Mouse (Mus musculus) retina, postnatal 1 day (tissue): Measurements from ENCODE around the gene Car14.
A peak's percentile ranks its signal among the peaks of the same experiment; 100 is the strongest.
"Not testable (repeated sequence)": the region's sequence is repeated elsewhere in the genome, so short reads cannot be mapped to it uniquely, and the experiment has no call there.

Experiments used
- DNase-seq: peaks from one replicate; pipeline ENCODE4 v3.0.0-alpha.2; 2012

The Car14 gene

GRCm38 (mm10) chr3:95904568-95904967 lies at the start of gene Car14:
Gene Car14 (minus strand): TSS chr3:95904691.
- DNase-seq, result peak; percentile 42

DNA sequence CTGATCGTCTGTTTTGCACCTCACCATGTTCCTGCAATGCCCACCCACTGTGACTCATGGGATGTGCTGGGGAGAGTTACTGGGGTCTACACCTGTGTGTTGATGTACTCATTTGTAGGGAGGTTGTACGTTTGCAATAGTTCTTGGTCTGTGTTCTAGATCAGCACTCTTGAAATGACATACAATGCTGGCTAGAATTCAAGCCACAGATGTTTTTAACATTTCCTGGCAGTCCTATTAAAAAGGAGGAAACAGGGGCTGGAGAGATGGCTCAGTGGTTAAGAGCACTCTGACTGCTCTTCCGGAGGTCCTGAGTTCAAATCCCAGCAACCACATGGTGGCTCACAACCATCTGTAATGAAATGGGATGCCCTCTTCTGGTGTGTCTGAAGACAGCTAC lies 49.0 kb upstream of the Car14 start:
- DNase-seq, result no peak

GRCm38 (mm10) chr3:95953023-95953422 lies 48.5 kb upstream of the Car14 start:
- peak; percentile 46 for DNase-seq

DNA sequence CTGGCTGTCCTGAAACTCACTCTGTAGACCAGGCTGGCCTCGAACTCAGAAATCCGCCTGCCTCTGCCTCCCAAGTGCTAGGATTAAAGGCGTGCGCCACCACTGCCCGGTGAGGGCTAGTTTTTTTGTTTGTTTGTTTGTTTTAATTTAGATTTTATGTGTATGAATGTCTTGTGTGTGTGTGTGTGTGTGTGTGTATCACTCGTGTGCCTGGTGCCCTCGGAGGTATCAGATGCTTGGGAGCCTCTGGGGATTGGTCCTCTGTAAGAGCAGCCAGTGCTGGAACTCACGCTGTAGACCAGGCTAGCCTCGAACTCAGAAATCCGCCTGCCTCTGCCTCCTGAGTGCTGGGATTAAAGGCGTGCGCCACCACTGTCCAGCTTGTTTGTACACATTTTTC lies 47.1 kb upstream of the Car14 start:
- not testable (repeated sequence) for DNase-seq

DNA sequence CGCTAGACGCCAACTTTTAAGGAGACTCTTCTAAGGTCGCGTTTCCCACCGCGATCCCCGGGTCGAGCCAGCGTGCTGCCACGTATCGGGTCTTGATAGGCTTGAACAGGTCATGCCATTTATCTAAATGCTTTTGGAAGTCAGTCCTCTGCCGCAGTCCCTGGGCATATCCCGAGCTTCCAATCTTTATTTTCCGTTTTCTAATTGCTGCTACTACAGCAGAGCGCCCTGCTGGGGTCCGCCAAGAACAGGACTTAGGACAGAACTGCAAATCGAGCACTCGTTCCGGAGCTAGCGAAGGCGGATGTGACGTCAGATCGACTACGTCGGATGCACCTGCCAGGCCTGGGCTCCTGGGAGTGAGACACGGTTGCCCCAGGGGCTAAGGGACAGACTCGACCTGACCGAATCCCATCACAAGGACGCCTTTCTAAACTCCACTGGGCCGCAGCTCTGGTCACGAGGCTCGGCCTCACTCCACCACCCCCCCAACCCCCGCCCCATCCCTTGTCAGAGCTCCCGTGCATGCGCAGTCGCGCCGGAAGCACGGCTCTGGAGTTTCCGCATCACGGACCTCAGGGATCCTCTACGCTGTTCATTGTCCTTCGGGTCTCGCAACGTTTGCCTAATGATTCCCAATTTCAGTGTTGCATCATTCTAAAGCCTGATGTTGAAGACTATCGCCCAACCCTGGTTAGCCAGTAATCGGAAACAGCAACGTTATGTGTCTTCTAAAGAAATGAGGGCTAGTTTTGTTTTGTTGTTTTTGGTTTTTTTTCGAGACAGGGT lies 46.5 kb upstream of the Car14 start:
- DNase-seq, result peak; percentile 97

- no peak for DNase-seq
These were observed 43.8 kb upstream of the Car14 start for GRCm38 (mm10) chr3:95948325-95948724.

- DNase-seq, result no peak
These were observed 41.3 kb upstream of the Car14 start for GRCm38 (mm10) chr3:95945731-95946240.

DNA sequence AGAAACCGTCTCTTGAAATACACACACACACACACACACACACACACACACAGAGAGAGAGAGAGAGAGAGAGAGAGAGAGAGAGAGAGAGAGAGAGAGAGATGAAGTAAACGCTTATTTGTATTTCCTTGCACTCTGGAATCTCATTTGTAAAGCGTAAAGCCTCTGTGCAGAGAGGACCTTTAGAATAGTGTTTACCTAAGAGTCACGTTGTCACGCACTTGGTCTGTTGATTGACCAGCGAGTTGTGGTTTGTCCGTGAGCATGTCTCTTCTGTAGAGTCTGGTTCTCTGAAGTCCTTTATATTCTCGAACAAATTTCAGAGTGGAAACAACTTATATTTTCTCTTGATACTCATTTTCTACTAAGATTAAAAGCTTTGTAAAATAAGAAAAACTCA lies 40.3 kb upstream of the Car14 start:
- no peak for DNase-seq

- no peak for DNase-seq
These were observed 38.7 kb upstream of the Car14 start for GRCm38 (mm10) chr3:95943226-95943625.

DNA sequence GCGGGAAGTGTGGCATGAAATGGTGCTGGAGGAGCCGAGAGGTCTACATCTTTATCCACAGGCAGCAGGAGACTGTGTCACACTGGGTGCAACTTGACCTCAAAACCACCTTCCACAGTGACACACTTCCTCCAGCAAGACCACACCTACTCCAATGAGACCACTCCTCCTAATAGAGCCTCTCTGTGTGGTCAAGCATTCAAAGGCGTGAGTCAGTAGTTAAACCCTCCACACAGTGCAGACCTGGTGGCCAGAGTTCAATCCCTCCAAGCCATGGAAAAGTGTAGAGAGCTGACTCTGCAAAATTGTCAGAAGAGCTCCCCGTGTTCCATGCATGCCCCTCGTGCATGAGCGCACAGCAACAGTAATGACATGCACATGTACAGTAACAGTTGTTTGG lies 38.3 kb upstream of the Car14 start:
- peak; percentile 46 for DNase-seq

DNA sequence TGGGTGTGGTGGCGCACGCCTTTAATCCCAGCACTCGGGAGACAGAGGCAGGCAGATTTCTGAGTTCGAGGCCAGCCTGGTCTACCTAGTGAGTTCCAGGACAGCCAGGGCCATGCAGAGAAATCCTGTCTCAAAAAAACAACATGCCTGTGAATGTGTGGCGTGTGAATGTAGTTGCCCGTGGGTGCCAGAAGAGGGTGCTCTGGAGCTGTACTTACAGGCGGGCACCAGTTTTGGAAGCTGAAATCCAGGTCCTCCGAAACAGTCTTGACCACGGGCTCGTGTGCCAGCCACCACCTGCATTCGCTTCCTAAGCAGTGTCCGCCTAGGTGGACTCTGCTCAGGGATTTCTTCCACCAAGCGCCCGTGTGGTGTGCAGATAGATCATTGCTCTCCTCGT lies 34.3 kb upstream of the Car14 start:
- DNase-seq, result peak; percentile 53

- no peak for DNase-seq
These were observed 33.7 kb upstream of the Car14 start for GRCm38 (mm10) chr3:95938217-95938616.

- DNase-seq, result no peak
These were observed 30.0 kb upstream of the Car14 start for GRCm38 (mm10) chr3:95934448-95934847.

DNA sequence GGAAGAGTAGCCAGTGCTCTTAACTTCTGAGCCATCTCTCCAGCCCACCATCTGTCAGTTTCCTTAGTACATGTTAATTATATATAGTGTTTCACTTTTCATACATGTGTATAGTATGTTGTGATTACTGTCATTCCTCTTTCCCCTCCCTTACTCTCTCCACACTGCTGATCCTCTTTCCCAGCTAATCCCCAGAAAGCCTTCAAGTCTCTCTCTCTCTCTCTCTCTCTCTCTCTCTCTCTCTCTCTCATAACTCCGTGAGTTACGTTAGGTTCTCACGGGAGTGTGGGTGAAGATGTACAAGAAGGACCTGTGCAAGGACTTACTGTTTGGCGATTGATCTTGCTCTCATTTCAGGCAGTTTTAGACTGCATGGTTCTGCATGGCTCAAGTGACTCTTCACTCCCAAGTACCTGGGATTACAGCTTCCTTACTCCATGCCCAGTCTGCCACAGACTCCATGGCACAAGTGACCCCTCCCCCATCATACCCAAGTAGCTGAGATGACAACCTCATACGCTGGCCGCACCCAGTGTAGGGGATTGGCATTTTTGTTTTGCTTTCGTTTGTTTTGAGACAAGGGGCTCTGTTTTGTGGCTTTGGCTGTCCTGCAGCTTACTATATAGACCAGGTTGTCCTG lies 28.7 kb upstream of the Car14 start:
- DNase-seq, result peak; percentile 74

DNA sequence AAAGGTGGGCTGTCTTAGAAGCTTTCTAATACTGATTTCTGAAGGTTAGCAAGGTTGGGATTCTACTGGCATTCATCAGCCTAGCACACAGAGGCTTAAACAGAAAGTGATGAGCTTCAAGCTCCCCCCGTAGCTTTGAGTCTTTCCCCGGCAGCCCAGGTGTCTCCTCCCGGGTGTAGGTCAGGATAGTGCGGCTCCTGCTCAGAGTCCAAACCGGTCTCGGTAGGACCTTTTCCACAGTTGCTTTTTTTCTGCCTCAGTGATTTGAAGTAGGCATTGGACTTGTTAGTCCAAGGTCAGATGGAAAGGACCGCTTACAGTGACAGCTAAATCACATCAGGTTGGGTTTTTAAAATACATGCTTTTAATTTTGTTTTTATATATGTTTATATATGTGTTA lies 28.1 kb upstream of the Car14 start:
- no peak for DNase-seq

DNA sequence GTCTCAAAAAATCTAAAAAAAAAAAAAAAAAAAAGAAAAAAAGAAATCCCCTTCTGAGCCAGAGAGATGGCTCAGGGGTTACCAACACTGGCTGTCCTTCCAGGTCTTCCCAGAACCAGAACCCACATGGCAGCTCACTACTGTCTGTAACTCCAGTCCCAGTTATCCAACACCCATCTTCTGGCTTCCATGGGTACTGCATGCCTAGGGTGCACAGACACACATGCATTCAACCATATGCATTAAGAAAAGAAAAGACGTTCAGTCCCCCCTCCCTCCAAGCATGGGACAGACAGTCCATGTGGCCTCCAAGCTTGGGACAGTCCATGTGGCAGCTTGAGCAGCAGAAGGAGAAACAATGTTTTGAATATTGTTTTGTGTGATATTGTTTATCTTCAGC lies 27.7 kb upstream of the Car14 start:
- DNase-seq, result peak; percentile 44

GRCm38 (mm10) chr3:95931471-95931870 lies 27.0 kb upstream of the Car14 start:
- no peak for DNase-seq

DNA sequence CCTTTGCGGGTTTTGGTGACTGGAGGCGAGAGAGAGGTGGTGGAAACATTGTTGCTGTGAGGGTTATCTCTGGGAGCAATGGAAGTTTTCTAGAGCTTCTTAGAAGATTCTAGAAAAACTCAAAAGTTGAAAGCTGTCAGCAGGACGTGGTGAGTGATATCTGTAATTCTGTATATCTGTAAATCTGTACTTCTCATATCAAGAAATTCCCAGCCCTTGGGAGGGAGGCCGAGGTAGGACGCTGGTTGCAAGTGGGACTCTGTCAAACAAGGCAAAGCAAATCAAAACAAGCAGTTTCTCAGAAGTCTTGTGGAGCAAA lies 25.9 kb upstream of the Car14 start:
- DNase-seq, result no peak

DNA sequence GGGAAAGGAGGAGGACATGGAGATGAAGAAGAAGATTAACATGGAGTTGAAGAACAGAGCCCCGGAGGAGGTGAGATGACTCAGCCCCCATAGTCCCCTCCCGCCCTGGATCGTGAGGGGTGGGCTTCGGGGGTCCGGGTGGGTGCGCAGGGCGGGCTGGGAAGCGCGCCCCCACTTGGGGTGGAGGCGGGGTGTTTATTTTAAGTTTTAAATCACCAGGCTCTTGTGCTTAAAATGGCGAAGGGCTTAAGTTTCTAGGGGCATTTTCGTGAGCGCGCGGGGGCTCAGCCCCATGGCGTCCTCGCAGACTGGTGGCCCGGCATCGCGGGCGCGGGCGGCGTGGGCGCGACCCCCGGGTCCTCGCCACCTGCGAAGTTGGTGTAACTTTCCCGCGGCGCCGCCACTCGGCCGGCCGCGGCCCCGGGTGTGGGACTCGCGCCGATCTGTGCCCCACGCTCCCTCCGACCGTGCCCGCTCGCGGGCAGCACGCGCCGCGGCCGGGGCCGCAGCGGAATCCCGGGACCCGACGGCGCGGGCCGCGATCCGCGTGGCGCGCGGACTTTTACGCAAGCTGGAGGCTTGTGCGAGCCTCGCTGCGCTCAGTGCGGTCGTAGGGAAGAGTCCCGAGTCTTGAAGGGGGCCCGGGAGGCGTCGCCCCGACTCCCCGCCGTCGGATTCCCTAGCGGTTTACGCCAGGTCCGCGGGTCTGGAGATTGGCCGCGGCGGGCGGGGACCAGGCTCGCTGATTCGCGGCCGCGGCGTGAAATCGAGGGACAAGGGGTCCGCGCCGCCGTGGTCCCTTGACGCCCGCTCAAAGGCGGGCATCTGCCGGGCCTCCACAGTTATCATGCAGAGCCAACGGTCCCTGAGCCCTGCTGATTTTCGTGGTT lies 25.3 kb upstream of the Car14 start:
- peak; percentile 75 for DNase-seq

GRCm38 (mm10) chr3:95928658-95929503 lies 24.4 kb upstream of the Car14 start, which contains the start of gene Anp32e:
Gene Anp32e (plus strand): TSS chr3:95929246.
- peak; percentile 100 for DNase-seq

GRCm38 (mm10) chr3:95928261-95928657 lies 23.8 kb upstream of the Car14 start:
- no peak for DNase-seq

DNA sequence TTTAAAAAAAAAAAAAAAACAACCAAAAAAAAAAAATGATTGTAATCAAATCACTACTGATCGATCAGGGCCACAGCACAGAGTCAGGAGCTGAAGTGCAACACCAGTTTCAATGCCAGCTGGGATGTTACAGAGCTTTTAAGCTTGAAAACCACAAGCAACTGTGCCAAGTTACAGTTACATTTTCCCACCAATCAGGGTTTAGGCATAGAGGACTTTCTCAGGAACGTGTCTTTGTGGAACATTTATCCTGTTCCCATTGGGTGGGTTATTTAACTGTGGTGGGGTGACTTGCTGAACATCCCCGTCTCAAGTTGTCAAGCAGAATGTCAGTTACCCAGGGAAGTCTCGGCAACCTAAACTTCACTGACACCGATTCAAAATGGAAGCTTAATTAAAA lies 20.6 kb upstream of the Car14 start:
- no peak for DNase-seq
